Mouse (Mus musculus): ENCODE data around the gene Apobec1. TPM values are rescaled to one million over a fixed set of nuclear protein-coding genes. Genes with fewer than 3 reads are reported as not detected.
"Not testable (repeated sequence)": the region's sequence is repeated elsewhere in the genome, so short reads cannot be mapped to it uniquely, and the experiment has no call there.

The Apobec1 gene
- 3.7 and 4.1 TPM in 2 replicates for polyA plus RNA-seq (2016; fragmentation: Nextera tagmentation; extraction: Ambion mirVana)

- Histone ChIP-seq H3K9me3 (replicated peaks) (no peaks in the 10 kb centered on the region), H3K27ac (peak within 1 kb of the TSS; percentile 84), H3K36me3 (no peaks in the 10 kb centered on the region), H3K27me3 (replicated peaks) (no peaks in the 10 kb centered on the region), H3K9ac (peak within 1 kb of the TSS; percentile 78), H3K4me3 (peak within 1 kb of the TSS; percentile 65), H3K4me2 (peak within 1 kb of the TSS; percentile 72), H3K4me1 (peaks cover 8% of the 10 kb centered on the region; the same call in 1 of the 2 replicates)
- ATAC-seq = peak; percentile 91
- WGBS (ENCODE audit: insufficient replicate concordance) = 2% methylated on average over 22 of the region's 22 CpGs
These were observed at the start of gene Apobec1 for GRCm38 (mm10) chr6:122602242-122602991. TSS of gene Apobec1 (minus strand) at chr6:122602444.

GRCm38 (mm10) chr6:122650398-122650980, 48.2 kb upstream of the Apobec1 start:
- Histone ChIP-seq H3K27ac (no peak overlapping the region), H3K9me3 (replicated peaks) (no peaks in the 10 kb centered on the region), H3K27me3 (replicated peaks) (no peaks in the 10 kb centered on the region), H3K9ac (no peak overlapping the region), H3K4me1 (no peaks in the 10 kb centered on the region), H3K4me2 (no peak overlapping the region), H3K4me3 (no peak overlapping the region), H3K36me3 (no peaks in the 10 kb centered on the region)
- ATAC-seq = no peak
- WGBS (ENCODE audit: insufficient replicate concordance) = 68% methylated on average over 5 of the region's 5 CpGs

- Histone ChIP-seq H3K9ac (no peak overlapping the region), H3K27ac (no peak overlapping the region), H3K27me3 (replicated peaks) (no peaks in the 10 kb centered on the region), H3K4me3 (no peak overlapping the region), H3K4me2 (no peak overlapping the region), H3K36me3 (no peaks in the 10 kb centered on the region), H3K4me1 (no peaks in the 10 kb centered on the region), H3K9me3 (replicated peaks) (no peaks in the 10 kb centered on the region)
- 68% methylated on average over 3 of the region's 3 CpGs for WGBS (ENCODE audit: insufficient replicate concordance)
- ATAC-seq = no peak
These were observed 47.7 kb upstream of the Apobec1 start for GRCm38 (mm10) chr6:122649903-122650302.

GRCm38 (mm10) chr6:122644196-122644595, 42.0 kb upstream of the Apobec1 start:
- not testable (repeated sequence) for H3K27me3 ChIP-seq (replicated peaks); H3K27ac ChIP-seq; H3K9ac ChIP-seq; H3K4me3 ChIP-seq; H3K9me3 ChIP-seq (replicated peaks); H3K4me1 ChIP-seq; H3K4me2 ChIP-seq; H3K36me3 ChIP-seq; ATAC-seq
- 79% methylated on average over 21 of the region's 21 CpGs for WGBS (ENCODE audit: insufficient replicate concordance)

- not testable (repeated sequence) for H3K4me2 ChIP-seq; H3K27ac ChIP-seq; H3K4me1 ChIP-seq; H3K9me3 ChIP-seq (replicated peaks); H3K27me3 ChIP-seq (replicated peaks); ATAC-seq; H3K4me3 ChIP-seq; H3K9ac ChIP-seq; H3K36me3 ChIP-seq
- WGBS (ENCODE audit: insufficient replicate concordance) = 69% methylated on average over 4 of the region's 4 CpGs
These were observed 35.3 kb upstream of the Apobec1 start for GRCm38 (mm10) chr6:122637566-122637965.

- Histone ChIP-seq H3K4me1 (no peaks in the 10 kb centered on the region), H3K27ac (no peak overlapping the region), H3K4me3 (no peak overlapping the region), H3K9me3 (replicated peaks) (no peaks in the 10 kb centered on the region), H3K36me3 (no peaks in the 10 kb centered on the region), H3K27me3 (replicated peaks) (no peaks in the 10 kb centered on the region), H3K4me2 (no peak overlapping the region), H3K9ac (no peak overlapping the region)
- WGBS (ENCODE audit: insufficient replicate concordance) = 64% methylated on average over 3 of the region's 3 CpGs
- ATAC-seq = no peak
These were observed 34.4 kb upstream of the Apobec1 start for GRCm38 (mm10) chr6:122636666-122637065.

GRCm38 (mm10) chr6:122635315-122635714, 33.1 kb upstream of the Apobec1 start:
- WGBS (ENCODE audit: insufficient replicate concordance) = 55% methylated on average over 7 of the region's 7 CpGs
- Histone ChIP-seq H3K27ac (no peak overlapping the region), H3K4me3 (no peak overlapping the region), H3K4me2 (no peak overlapping the region), H3K9me3 (replicated peaks) (no peaks in the 10 kb centered on the region), H3K36me3 (no peaks in the 10 kb centered on the region), H3K4me1 (no peaks in the 10 kb centered on the region), H3K27me3 (replicated peaks) (no peaks in the 10 kb centered on the region), H3K9ac (no peak overlapping the region)
- ATAC-seq = no peak

- ATAC-seq = no peak; the same call in 1 of the 2 replicates
- H3K4me2 ChIP-seq = no peak overlapping the region
These were observed 31.2 kb upstream of the Apobec1 start for GRCm38 (mm10) chr6:122633411-122633810.

GRCm38 (mm10) chr6:122627469-122628108, 25.3 kb upstream of the Apobec1 start:
- Histone ChIP-seq H3K4me3 (peak overlapping the region; percentile 38), H3K9ac (no peak overlapping the region; the same call in 1 of the 2 replicates), H3K36me3 (no peaks in the 10 kb centered on the region), H3K4me2 (peak overlapping the region; percentile 57), H3K27ac (no peak overlapping the region), H3K27me3 (replicated peaks) (peaks cover 32% of the 10 kb centered on the region), H3K4me1 (peaks cover 6% of the 10 kb centered on the region; the same call in 1 of the 2 replicates), H3K9me3 (replicated peaks) (no peaks in the 10 kb centered on the region)
- ATAC-seq = no peak
- WGBS (ENCODE audit: insufficient replicate concordance) = 14% methylated on average over 20 of the region's 20 CpGs

More at GRCm38 (mm10) chr6:122633411-122633810, 31.2 kb upstream of the Apobec1 start:
- 19% methylated on average over 9 of the region's 9 CpGs for WGBS (ENCODE audit: insufficient replicate concordance)
- H3K36me3 ChIP-seq = no peaks in the 10 kb centered on the region
- H3K4me1 ChIP-seq = no peaks in the 10 kb centered on the region
- H3K4me3 ChIP-seq = no peak overlapping the region
- no peaks in the 10 kb centered on the region for H3K9me3 ChIP-seq (replicated peaks)
- no peak overlapping the region for H3K27ac ChIP-seq
- no peak overlapping the region for H3K9ac ChIP-seq
- peaks cover 7% of the 10 kb centered on the region for H3K27me3 ChIP-seq (replicated peaks)

- Histone ChIP-seq H3K27me3 (replicated peaks) (peaks cover 32% of the 10 kb centered on the region), H3K9me3 (replicated peaks) (no peaks in the 10 kb centered on the region), H3K4me3 (peak within 1 kb of the TSS; percentile 38; the same call in 1 of the 2 replicates), H3K9ac (peak within 1 kb of the TSS; percentile 31; the same call in 1 of the 2 replicates), H3K36me3 (no peaks in the 10 kb centered on the region), H3K4me2 (peak within 1 kb of the TSS; percentile 57), H3K4me1 (peaks cover 6% of the 10 kb centered on the region; the same call in 1 of the 2 replicates), H3K27ac (no peak within 1 kb of the TSS)
- WGBS (ENCODE audit: insufficient replicate concordance) = 71% methylated on average over 8 of the region's 8 CpGs
- ATAC-seq = no peak
These were observed 23.9 kb upstream of the Apobec1 start, which contains the start of gene Dppa3 for GRCm38 (mm10) chr6:122626110-122626509. TSS of gene Dppa3 (plus strand) at chr6:122626410.

GRCm38 (mm10) chr6:122625156-122625555, 22.9 kb upstream of the Apobec1 start:
- no peak overlapping the region for H3K9ac ChIP-seq
- no peak overlapping the region for H3K27ac ChIP-seq
- peaks cover 32% of the 10 kb centered on the region for H3K27me3 ChIP-seq (replicated peaks)
- peaks cover 6% of the 10 kb centered on the region; the same call in 1 of the 2 replicates for H3K4me1 ChIP-seq
- WGBS (ENCODE audit: insufficient replicate concordance) = 57% methylated on average over 4 of the region's 4 CpGs
- H3K4me2 ChIP-seq = no peak overlapping the region
- no peaks in the 10 kb centered on the region for H3K36me3 ChIP-seq
- H3K9me3 ChIP-seq (replicated peaks) = no peaks in the 10 kb centered on the region
- no peak overlapping the region for H3K4me3 ChIP-seq
- ATAC-seq = no peak

- H3K4me2 ChIP-seq = no peak overlapping the region
- no peak for ATAC-seq
- 38% methylated on average over 5 of the region's 5 CpGs for WGBS (ENCODE audit: insufficient replicate concordance)
These were observed 22.2 kb upstream of the Apobec1 start for GRCm38 (mm10) chr6:122624480-122624879.

More at GRCm38 (mm10) chr6:122624480-122624879, 22.2 kb upstream of the Apobec1 start:
- Histone ChIP-seq H3K9ac (no peak overlapping the region), H3K9me3 (replicated peaks) (no peaks in the 10 kb centered on the region), H3K4me3 (no peak overlapping the region), H3K36me3 (no peaks in the 10 kb centered on the region), H3K27me3 (replicated peaks) (peaks cover 32% of the 10 kb centered on the region), H3K27ac (no peak overlapping the region), H3K4me1 (peaks cover 6% of the 10 kb centered on the region; the same call in 1 of the 2 replicates)

Data from liver, embryonic 12.5 days (tissue).